Mouse (Mus musculus) G1E (cell line): ENCODE measurements around the gene Cnbp.

ENCODE experiments used
- CTCF ChIP-seq: IDR thresholded peaks from 2 replicates; pipeline ENCODE4 v1.5.1; 2012; ENCODE audit warnings: low read depth, low read length, inconsistent platforms, mixed read lengths
- GATA1 ChIP-seq: IDR thresholded peaks from 2 replicates; pipeline ENCODE4 v1.6.1; 2012; ENCODE audit warnings: borderline replicate concordance, low read length, inconsistent platforms, mixed read lengths
- POLR2AphosphoS5 ChIP-seq: IDR thresholded peaks from 2 replicates; pipeline ENCODE4 v1.6.1; 2012; ENCODE audit warnings: low read depth, low read length, inconsistent platforms; ENCODE audit not compliant: insufficient replicate concordance
- TAL1 ChIP-seq: conservative IDR thresholded peaks from 2 replicates; pipeline ENCODE4 v1.6.1; 2012; ENCODE audit warnings: low read depth, low read length, inconsistent platforms, mixed read lengths

GRCm38 (mm10) chr6:87882221-87882620 lies 31.3 kb upstream of the Cnbp start:
- no peak for TF ChIP-seq CTCF
- no peak for TF ChIP-seq POLR2AphosphoS5
- TF ChIP-seq GATA1: no peak
- TF ChIP-seq TAL1: no peak
